Mouse (Mus musculus): ENCODE measurements around the gene Olfr1359. TPM values are rescaled to one million over a fixed set of nuclear protein-coding genes. Genes with fewer than 3 reads are reported as not detected.
"Not testable (repeated sequence)": the region's sequence is repeated elsewhere in the genome, so short reads cannot be mapped to it uniquely, and the experiment has no call there.

Olfr1359 gene
- polyA plus RNA-seq (2016; fragmentation: Nextera tagmentation; extraction: Ambion mirVana): not detected in 2 replicates

DNA sequence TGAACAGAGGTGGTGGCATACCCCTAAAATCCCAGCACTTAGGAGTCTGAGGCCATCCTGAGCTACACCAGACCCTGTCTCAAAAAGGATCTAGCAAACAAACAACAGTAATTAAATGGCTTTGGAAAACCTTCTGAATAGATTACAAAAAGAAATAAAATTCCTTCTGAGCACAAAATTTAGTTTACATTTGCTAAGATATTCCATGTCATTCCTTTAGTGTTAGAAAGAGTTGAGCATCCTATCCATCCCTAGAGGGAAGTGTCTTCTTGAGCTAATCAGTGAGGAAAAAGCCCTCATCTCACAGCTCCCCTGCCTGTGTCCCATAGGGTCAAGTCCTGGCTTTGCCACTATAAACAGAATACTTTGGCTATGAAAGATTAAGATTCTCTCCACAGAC is at the start of gene Olfr1359:
Olfr1359 (plus strand) TSS at position 301 of the 400 bp plus-strand sequence.
- no peak within 1 kb of the TSS for H3K4me2 ChIP-seq
- no peak within 1 kb of the TSS for H3K4me3 ChIP-seq (replicated peaks)
- no peaks in the 10 kb centered on the region for H3K27me3 ChIP-seq
- H3K9ac ChIP-seq (replicated peaks): no peak within 1 kb of the TSS
- H3K27ac ChIP-seq: no peak within 1 kb of the TSS
- H3K36me3 ChIP-seq: no peaks in the 10 kb centered on the region
- H3K4me1 ChIP-seq (replicated peaks): no peaks in the 10 kb centered on the region
- no peaks in the 10 kb centered on the region for H3K9me3 ChIP-seq
- ATAC-seq (ENCODE audit: insufficient number of reproducible peaks, insufficient read depth, low FRiP score, low TSS enrichment, low read depth): no peak

GRCm38 (mm10) chr13:21663286-21663685 is 34.6 kb upstream of the Olfr1359 start, which contains the start of gene Olfr1361:
Olfr1361 (minus strand) TSS chr13:21663386.
- Histone ChIP-seq H3K27me3 (no peaks in the 10 kb centered on the region), H3K36me3 (no peaks in the 10 kb centered on the region), H3K4me3 (replicated peaks) (no peak within 1 kb of the TSS), H3K9ac (replicated peaks) (no peak within 1 kb of the TSS), H3K4me2 (no peak within 1 kb of the TSS), H3K9me3 (no peaks in the 10 kb centered on the region), H3K27ac (no peak within 1 kb of the TSS), H3K4me1 (replicated peaks) (no peaks in the 10 kb centered on the region)
- no peak for ATAC-seq (ENCODE audit: insufficient number of reproducible peaks, insufficient read depth, low FRiP score, low TSS enrichment, low read depth)
- WGBS: 53% methylated on average over 2 of the region's 2 CpGs

GRCm38 (mm10) chr13:21677305-21677704 is 20.6 kb upstream of the Olfr1359 start, which contains the start of gene Olfr1360:
Olfr1360 (minus strand) TSS chr13:21677405.
- no peak within 1 kb of the TSS for H3K4me2 ChIP-seq
- no peak within 1 kb of the TSS for H3K9ac ChIP-seq (replicated peaks)
- 85% methylated on average over 2 of the region's 2 CpGs for WGBS
- H3K4me1 ChIP-seq (replicated peaks): no peaks in the 10 kb centered on the region
- H3K27ac ChIP-seq: no peak within 1 kb of the TSS
- H3K9me3 ChIP-seq: no peaks in the 10 kb centered on the region
- ATAC-seq (ENCODE audit: insufficient number of reproducible peaks, insufficient read depth, low FRiP score, low TSS enrichment, low read depth): no peak
- H3K36me3 ChIP-seq: no peaks in the 10 kb centered on the region
- H3K27me3 ChIP-seq: no peaks in the 10 kb centered on the region
- H3K4me3 ChIP-seq (replicated peaks): no peak within 1 kb of the TSS

GRCm38 (mm10) chr13:21706669-21707068 is 8.8 kb downstream of the Olfr1359 start:
- H3K4me1 ChIP-seq (replicated peaks): no peaks in the 10 kb centered on the region
- no peaks in the 10 kb centered on the region for H3K36me3 ChIP-seq
- no peaks in the 10 kb centered on the region for H3K27me3 ChIP-seq
- no peak overlapping the region for H3K4me3 ChIP-seq (replicated peaks)
- no peak overlapping the region for H3K4me2 ChIP-seq
- WGBS: 74% methylated on average over 4 of the region's 4 CpGs
- no peak for ATAC-seq (ENCODE audit: insufficient number of reproducible peaks, insufficient read depth, low FRiP score, low TSS enrichment, low read depth)
- no peak overlapping the region for H3K27ac ChIP-seq
- H3K9me3 ChIP-seq: no peaks in the 10 kb centered on the region
- H3K9ac ChIP-seq (replicated peaks): no peak overlapping the region

GRCm38 (mm10) chr13:21710031-21710711 is 12.3 kb downstream of the Olfr1359 start:
- H3K36me3 ChIP-seq: no peaks in the 10 kb centered on the region
- H3K9me3 ChIP-seq: no peaks in the 10 kb centered on the region
- no peaks in the 10 kb centered on the region for H3K27me3 ChIP-seq
- WGBS: under 1% methylated on average over 32 of the region's 32 CpGs
- peaks cover 4% of the 10 kb centered on the region for H3K4me1 ChIP-seq (replicated peaks)
- peak overlapping the region; percentile 59 for H3K4me3 ChIP-seq (replicated peaks)
- peak overlapping the region; percentile 81 for H3K27ac ChIP-seq
- peak; percentile 53; the same call in 1 of the 2 replicates for ATAC-seq (ENCODE audit: insufficient number of reproducible peaks, insufficient read depth, low FRiP score, low TSS enrichment, low read depth)
- peak overlapping the region; percentile 59 for H3K4me2 ChIP-seq
- peak overlapping the region; percentile 62 for H3K9ac ChIP-seq (replicated peaks)

DNA sequence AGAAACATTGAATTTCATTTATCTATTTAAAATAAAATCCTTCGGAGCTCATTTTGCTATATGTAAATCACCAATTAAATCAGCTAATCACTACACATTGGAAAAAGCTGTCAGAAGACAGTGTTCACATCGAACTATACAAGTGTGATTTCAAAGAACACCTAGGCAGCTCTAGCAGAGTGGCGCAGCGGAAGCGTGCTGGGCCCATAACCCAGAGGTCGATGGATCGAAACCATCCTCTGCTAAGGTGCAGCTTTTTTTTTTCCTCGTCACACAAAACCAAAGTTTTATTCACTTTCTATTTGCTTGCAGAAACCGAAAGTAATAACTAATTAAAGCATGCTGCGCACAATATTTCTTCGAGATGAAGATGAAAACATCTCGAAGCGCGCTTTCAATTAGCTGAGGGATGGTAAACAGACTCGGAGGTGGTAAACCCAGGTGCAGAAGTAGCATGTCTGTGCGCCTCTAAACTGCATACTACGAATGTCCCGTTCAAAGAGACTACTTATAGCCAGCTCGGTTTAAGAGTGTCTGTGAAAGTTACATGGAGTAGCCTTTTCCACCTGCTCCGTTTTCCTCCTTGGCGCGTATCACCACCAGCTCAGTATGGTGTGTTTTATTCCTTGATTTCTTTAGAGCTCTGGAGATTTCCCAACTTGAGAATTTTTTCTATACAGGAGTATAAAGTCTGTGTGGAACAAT is 13.1 kb downstream of the Olfr1359 start:
- Histone ChIP-seq H3K9me3 (no peaks in the 10 kb centered on the region), H3K4me3 (replicated peaks) (peak overlapping the region; percentile 59), H3K4me2 (peak overlapping the region; percentile 59), H3K27me3 (no peaks in the 10 kb centered on the region), H3K9ac (replicated peaks) (peak overlapping the region; percentile 53), H3K36me3 (no peaks in the 10 kb centered on the region), H3K4me1 (replicated peaks) (peaks cover 8% of the 10 kb centered on the region), H3K27ac (peak overlapping the region; percentile 23; the same call in 1 of the 2 replicates)
- peak; percentile 49; the same call in 1 of the 2 replicates for ATAC-seq (ENCODE audit: insufficient number of reproducible peaks, insufficient read depth, low FRiP score, low TSS enrichment, low read depth)
- whole genome bisulfite sequencing: 2% methylated on average over 22 of the region's 22 CpGs

GRCm38 (mm10) chr13:21711698-21712097 is 13.8 kb downstream of the Olfr1359 start:
- H3K4me3 ChIP-seq (replicated peaks): peak overlapping the region; percentile 59
- H3K27ac ChIP-seq: no peak overlapping the region
- peaks cover 8% of the 10 kb centered on the region for H3K4me1 ChIP-seq (replicated peaks)
- peak overlapping the region; percentile 53; the same call in 1 of the 2 replicates for H3K9ac ChIP-seq (replicated peaks)
- H3K36me3 ChIP-seq: no peaks in the 10 kb centered on the region
- ATAC-seq (ENCODE audit: insufficient number of reproducible peaks, insufficient read depth, low FRiP score, low TSS enrichment, low read depth): no peak
- H3K27me3 ChIP-seq: no peaks in the 10 kb centered on the region
- 37% methylated on average over 4 of the region's 4 CpGs for WGBS
- no peaks in the 10 kb centered on the region for H3K9me3 ChIP-seq
- peak overlapping the region; percentile 59 for H3K4me2 ChIP-seq

DNA sequence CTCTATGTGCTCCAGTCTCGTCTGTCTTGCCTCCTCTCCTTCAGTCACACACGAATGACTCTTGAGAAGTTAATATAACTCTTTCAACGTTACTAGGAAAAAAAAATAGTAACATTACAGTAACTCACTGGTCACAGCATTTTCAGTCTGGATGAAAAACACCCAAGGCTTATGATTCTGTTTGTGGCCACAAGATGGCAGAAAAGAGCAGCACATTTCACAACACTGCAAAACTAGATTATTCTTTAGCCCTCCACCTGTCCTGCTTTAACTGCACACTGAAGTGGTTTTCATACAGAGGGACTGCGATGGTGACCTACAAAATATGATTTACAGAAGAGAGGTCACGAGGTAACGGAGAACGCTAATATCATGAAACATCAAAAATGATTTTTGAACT is 16.8 kb downstream of the Olfr1359 start:
- Histone ChIP-seq H3K9me3 (no peaks in the 10 kb centered on the region), H3K4me2 (peak overlapping the region; percentile 78), H3K4me3 (replicated peaks) (peak overlapping the region; percentile 47), H3K4me1 (replicated peaks) (peaks cover 18% of the 10 kb centered on the region), H3K27me3 (no peaks in the 10 kb centered on the region), H3K27ac (peak overlapping the region; percentile 97), H3K9ac (replicated peaks) (peak overlapping the region; percentile 69; the same call in 1 of the 2 replicates), H3K36me3 (no peaks in the 10 kb centered on the region)
- 2% methylated on average over 7 of the region's 7 CpGs for WGBS
- no peak for ATAC-seq (ENCODE audit: insufficient number of reproducible peaks, insufficient read depth, low FRiP score, low TSS enrichment, low read depth)

DNA sequence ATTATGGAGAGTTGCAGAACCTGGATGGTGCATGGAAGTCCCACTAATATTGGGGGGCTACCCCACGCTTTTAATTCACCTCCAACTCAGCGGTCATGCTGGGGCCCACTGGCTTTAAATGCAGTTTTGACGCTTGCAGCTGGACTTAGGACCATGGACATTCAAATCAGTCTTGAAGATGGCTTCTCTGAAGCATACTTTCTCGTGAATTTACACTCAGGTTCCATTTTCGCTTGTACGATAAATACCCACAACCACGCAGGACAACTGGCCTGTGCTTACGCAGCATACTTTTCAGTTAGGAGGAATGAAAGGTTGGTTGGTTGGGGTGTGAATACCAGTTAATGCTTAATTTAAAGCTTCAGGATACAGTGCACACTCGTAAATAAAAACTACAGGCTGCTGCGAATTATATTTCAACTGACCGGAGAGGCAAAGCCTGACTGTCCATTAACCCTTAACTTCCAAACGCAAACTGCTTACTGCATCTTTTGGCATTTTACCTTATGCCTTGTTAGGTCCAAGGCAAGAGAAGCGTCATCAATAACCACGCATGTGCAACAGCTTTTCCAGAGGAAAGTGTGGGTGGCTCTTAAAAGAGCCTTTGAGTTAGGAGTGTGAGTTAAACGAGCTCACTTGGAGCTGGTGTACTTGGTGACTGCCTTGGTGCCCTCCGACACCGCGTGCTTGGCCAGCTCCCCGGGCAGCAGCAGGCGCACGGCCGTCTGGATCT is 17.4 kb downstream of the Olfr1359 start:
- peak overlapping the region; percentile 47 for H3K4me3 ChIP-seq (replicated peaks)
- no peak for ATAC-seq (ENCODE audit: insufficient number of reproducible peaks, insufficient read depth, low FRiP score, low TSS enrichment, low read depth)
- H3K27ac ChIP-seq: peak overlapping the region; percentile 97
- WGBS: 1% methylated on average over 22 of the region's 22 CpGs
- peaks cover 18% of the 10 kb centered on the region for H3K4me1 ChIP-seq (replicated peaks)
- no peaks in the 10 kb centered on the region for H3K27me3 ChIP-seq
- no peaks in the 10 kb centered on the region for H3K36me3 ChIP-seq
- H3K4me2 ChIP-seq: peak overlapping the region; percentile 78
- peak overlapping the region; percentile 69 for H3K9ac ChIP-seq (replicated peaks)
- no peaks in the 10 kb centered on the region for H3K9me3 ChIP-seq

DNA sequence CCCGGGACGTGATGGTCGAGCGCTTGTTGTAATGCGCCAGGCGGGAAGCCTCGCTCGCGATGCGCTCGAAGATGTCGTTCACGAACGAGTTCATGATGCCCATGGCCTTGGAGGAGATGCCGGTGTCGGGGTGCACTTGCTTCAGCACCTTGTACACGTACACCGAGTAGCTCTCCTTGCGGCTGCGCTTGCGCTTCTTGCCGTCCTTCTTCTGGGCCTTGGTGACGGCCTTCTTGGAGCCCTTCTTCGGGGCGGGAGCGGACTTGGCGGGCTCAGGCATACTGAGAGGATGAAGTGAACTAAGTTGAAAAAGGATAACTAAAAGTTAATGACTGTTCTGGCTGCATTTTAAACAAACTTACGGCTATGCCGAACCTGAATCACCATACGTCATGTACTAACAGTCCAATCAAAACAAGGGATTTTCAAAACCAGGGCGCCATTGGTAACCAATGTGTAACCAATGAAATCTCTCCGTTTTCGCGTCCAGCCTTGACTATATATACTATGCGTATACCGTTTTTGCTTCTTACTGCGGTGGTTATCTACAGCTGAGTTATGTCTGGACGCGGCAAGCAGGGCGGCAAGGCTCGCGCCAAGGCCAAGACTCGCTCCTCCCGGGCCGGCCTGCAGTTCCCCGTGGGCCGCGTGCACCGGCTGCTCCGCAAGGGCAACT is 18.1 kb downstream of the Olfr1359 start, which contains the start of the genes Hist1h2bl and Hist1h2ai:
Hist1h2bl (minus strand) TSS at position 280 of the 676 bp plus-strand sequence.
Hist1h2ai (plus strand) TSS at position 559 of the 676 bp plus-strand sequence.
- H3K9ac ChIP-seq (replicated peaks): peak within 1 kb of the TSS; percentile 78
- ATAC-seq (ENCODE audit: insufficient number of reproducible peaks, insufficient read depth, low FRiP score, low TSS enrichment, low read depth): peak; percentile 91
- WGBS: 0% methylated on average over 33 of the region's 50 CpGs
- H3K27ac ChIP-seq: peak within 1 kb of the TSS; percentile 97
- peak within 1 kb of the TSS; percentile 78 for H3K4me2 ChIP-seq
- not testable (repeated sequence) for H3K27me3 ChIP-seq, H3K36me3 ChIP-seq, H3K9me3 ChIP-seq
- H3K4me3 ChIP-seq (replicated peaks): peak within 1 kb of the TSS; percentile 47
- peaks cover 25% of the 10 kb centered on the region for H3K4me1 ChIP-seq (replicated peaks)

All from limb, embryonic 12.5 days (tissue).